Comparison of ENCODE assay signal across 8 mouse cellular contexts in the genomic region with DNA sequence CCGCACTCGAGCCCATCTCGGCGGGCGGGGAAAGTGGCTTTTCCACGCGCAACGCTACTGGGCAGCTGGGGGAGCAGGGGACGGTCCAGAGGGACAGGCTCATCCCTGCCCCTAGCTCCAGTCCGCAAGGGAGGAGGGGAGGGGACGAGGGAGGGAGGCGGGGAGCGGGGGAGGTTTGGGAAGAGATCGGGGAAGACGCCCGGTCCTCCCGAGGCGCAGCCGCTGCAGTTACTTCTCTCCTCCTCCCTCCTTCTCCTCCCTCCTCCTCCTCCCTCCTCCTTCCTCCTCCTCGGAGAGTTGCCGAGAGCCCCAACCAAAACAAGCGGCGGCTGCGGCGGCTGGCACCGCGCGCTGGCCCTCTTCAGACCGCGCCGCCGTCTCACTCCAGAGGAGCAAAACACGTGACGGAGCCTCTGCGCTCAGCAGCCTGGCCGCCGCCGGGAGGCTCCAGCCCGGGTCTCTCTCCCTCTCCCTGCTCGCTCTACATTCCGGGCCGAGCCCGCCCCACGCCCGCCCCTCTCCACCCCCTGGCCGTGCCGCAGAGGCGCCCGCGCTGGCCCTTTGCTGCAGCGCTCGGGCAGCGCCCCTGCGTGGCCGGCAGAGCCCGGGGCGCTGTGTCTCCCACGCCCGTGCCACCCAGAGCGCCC. TPM values are rescaled to one million over a fixed set of nuclear protein-coding genes. Genes with fewer than 3 reads are reported as not detected.
DNase-seq lines count a peak whose midpoint lies in the region; TF ChIP-seq lines count a peak whose summit lies in the region.

A gene (minus strand): TSS at position 266 of the 647 bp plus-strand sequence.

- peak within 1 kb of the TSS; percentile 91 for H3K4me3 ChIP-seq in lung, adult 2 months (replicated peaks; ENCODE audit: extremely low read depth, low read depth, low read length)

- WGBS in lung, adult 2 months, result under 1% methylated on average over 49 of the region's 60 CpGs

- DNase-seq in MN1 (ENCODE audit: low spot score), result peak; percentile 88
- DNase-seq in cerebellum, adult 9-10 months, result peak; percentile 87
- peak; percentile 69 to 82 for DNase-seq in frontal cortex, adult 2 months (ENCODE audit: extremely low spot score in 1 of 2, low spot score in 1 of 2)
- DNase-seq in heart, postnatal 4 days, result peak; percentile 87
- DNase-seq in layer of hippocampus, adult 8-10 months (ENCODE audit: low spot score in 2 of 2), result peak; percentile 84 to 85
- DNase-seq in lung, adult 2 months, result peak; percentile 86
- peak; percentile 90 for DNase-seq in ovary, adult 18-20 months (ENCODE audit: low spot score)
- DNase-seq in thymus, postnatal 36 days, result peak; percentile 22 to 38

- TF ChIP-seq POLR2A in lung, adult 2 months (IDR thresholded peaks at IDR 0.05; ENCODE audit: borderline replicate concordance, extremely low read depth, low read depth, low read length), result peak; percentile 60; the same call in 1 of the 2 replicates

- TF ChIP-seq CTCF in lung, adult 2 months (IDR thresholded peaks at IDR 0.05; ENCODE audit: insufficient read depth, low read length), result no peak

- peaks cover 20% of the 10 kb centered on the region for H3K4me1 ChIP-seq in lung, adult 2 months (ENCODE audit: control insufficient read depth, insufficient read depth, low read length)

RNA-seq across cellular contexts. Expression of the gene that starts here (rescaled TPM):
- polyA plus RNA-seq in frontal cortex, adult 2 months (2012; rRNA removed), result 8.5 and 9.5 TPM in 2 replicates
- 10 to 100 TPM; 39.4 to 43.1 TPM for total RNA-seq in heart, postnatal 4 days (2021)
- total RNA-seq in layer of hippocampus, adult 8-10 months (2022), result 10 to 100 TPM; 16.8 to 18.7 (median 17.9) TPM
- polyA plus RNA-seq in lung, adult 2 months (2012; rRNA removed), result 9.6 and 11.1 TPM in 2 replicates

Comparison
In these comparisons a context has a peak if more than half of its experiments do, and no peak if none do; other contexts are left out.
1. Peak in every context shown above with its lines: DNase-seq and H3K4me3 ChIP-seq.
2. DNase-seq: peak in every context shown above with its lines; median percentile 90 in ovary, adult 18-20 months; 88 in MN1; 87 in cerebellum, adult 9-10 months; 87 in heart, postnatal 4 days; 86 in lung, adult 2 months; 84 in layer of hippocampus, adult 8-10 months; 76 in frontal cortex, adult 2 months; 30 in thymus, postnatal 36 days.